In genomic region chr4:140117275-140117691, GRCm38 (mm10) we compare ENCODE assay signal across 23 mouse cellular contexts.
DNase-seq lines count a peak whose midpoint lies in the region; ATAC-seq and TF ChIP-seq lines count a peak whose summit lies in the region.
"Had no signal": no experiment of that assay in that cellular context is flagged by ENCODE, and none has a peak within 500 bp of the region (broad histone marks: within the 10 kb centered on the region; RNA-seq: fewer than 3 reads in every experiment).

No protein-coding gene starts in this region.

- no peak for TF ChIP-seq CTCF in hindbrain, postnatal 0 days (IDR thresholded peaks at IDR 0.05; ENCODE audit: low read depth)

- no peaks in the 10 kb centered on the region for H3K36me3 ChIP-seq in embryonic facial prominence, embryonic 15.5 days
- H3K36me3 ChIP-seq in embryonic facial prominence, embryonic 10.5 days (replicated peaks): no peaks in the 10 kb centered on the region
- H3K36me3 ChIP-seq in midbrain, embryonic 11.5 days (ENCODE audit: control insufficient read depth, insufficient read depth, low read length): no peaks in the 10 kb centered on the region
- H3K36me3 ChIP-seq in midbrain, embryonic 16.5 days (ENCODE audit: control insufficient read depth, insufficient read depth, low read length): no peaks in the 10 kb centered on the region
- no peaks in the 10 kb centered on the region for H3K36me3 ChIP-seq in hindbrain, postnatal 0 days (ENCODE audit: insufficient read depth, low read length)
- H3K36me3 ChIP-seq in heart, embryonic 11.5 days (ENCODE audit: control insufficient read depth, insufficient read depth, low read length): no peaks in the 10 kb centered on the region
- H3K36me3 ChIP-seq: embryonic facial prominence, embryonic 12.5 days; heart, embryonic 10.5 days; limb, embryonic 12.5 days; liver, embryonic 12.5 days; midbrain, embryonic 10.5 days had no signal

- 0 out of 2 replicates have a peak, but pooled peaks have one; percentile 3 for ATAC-seq in embryonic facial prominence, embryonic 15.5 days (ENCODE audit: insufficient number of reproducible peaks, low FRiP score, low TSS enrichment, low read depth)
- no peak for ATAC-seq in midbrain, embryonic 11.5 days (ENCODE audit: low FRiP score)
- no peak for ATAC-seq in midbrain, embryonic 16.5 days
- peak; percentile 88 for ATAC-seq in hindbrain, postnatal 0 days
- no peak for ATAC-seq in heart, embryonic 11.5 days (replicated peaks; ENCODE audit: insufficient number of reproducible peaks, low FRiP score, low TSS enrichment)
- ATAC-seq: forebrain, embryonic 16.5 days; liver, embryonic 12.5 days; Patski had no signal

- H3K9ac ChIP-seq in embryonic facial prominence, embryonic 15.5 days: no peak overlapping the region
- no peak overlapping the region for H3K9ac ChIP-seq in midbrain, embryonic 11.5 days (ENCODE audit: low read length)
- no peak overlapping the region for H3K9ac ChIP-seq in midbrain, embryonic 16.5 days (ENCODE audit: low read depth, low read length)
- no peak overlapping the region for H3K9ac ChIP-seq in hindbrain, postnatal 0 days (replicated peaks; ENCODE audit: low read length)
- H3K9ac ChIP-seq in heart, embryonic 11.5 days (ENCODE audit: low read depth, low read length): no peak overlapping the region
- H3K9ac ChIP-seq: embryonic facial prominence, embryonic 12.5 days; limb, embryonic 12.5 days; liver, embryonic 12.5 days; lung, embryonic 14.5 days had no signal

- no peak for DNase-seq in embryonic facial prominence, embryonic 10.5 days (ENCODE audit: low spot score)
- DNase-seq in midbrain, embryonic 11.5 days (ENCODE audit: low spot score, missing footprints): peak; percentile 73
- DNase-seq in cerebellum, adult 9-10 months: peak; percentile 75
- peak; percentile 81 for DNase-seq in hindbrain, postnatal 0 days (ENCODE audit: low spot score)
- DNase-seq in frontal cortex, postnatal 14 days (ENCODE audit: low spot score in 2 of 2): no peak
- DNase-seq: adrenal gland, postnatal 10 days; heart, postnatal 10 days; kidney, adult 9 months; kidney, postnatal 36 days; layer of hippocampus, adult 9-11 months; lung, embryonic 14.5 days; lung, postnatal 36 days; thymus, postnatal 25 days had no signal

- no peaks in the 10 kb centered on the region for H3K4me1 ChIP-seq in embryonic facial prominence, embryonic 15.5 days
- no peaks in the 10 kb centered on the region for H3K4me1 ChIP-seq in embryonic facial prominence, embryonic 10.5 days
- H3K4me1 ChIP-seq in midbrain, embryonic 11.5 days (ENCODE audit: control insufficient read depth, insufficient read depth, low read length): no peaks in the 10 kb centered on the region
- peaks cover 3% of the 10 kb centered on the region; the same call in 1 of the 2 replicates for H3K4me1 ChIP-seq in midbrain, embryonic 16.5 days (ENCODE audit: control insufficient read depth, insufficient read depth, low read length)
- no peaks in the 10 kb centered on the region for H3K4me1 ChIP-seq in hindbrain, postnatal 0 days (ENCODE audit: insufficient read depth, low read length)
- no peaks in the 10 kb centered on the region for H3K4me1 ChIP-seq in heart, embryonic 11.5 days (ENCODE audit: control insufficient read depth, insufficient read depth, low read length)
- H3K4me1 ChIP-seq: embryonic facial prominence, embryonic 12.5 days; heart, embryonic 10.5 days; liver, embryonic 12.5 days had no signal

- no peak overlapping the region for H3K4me2 ChIP-seq in embryonic facial prominence, embryonic 15.5 days (replicated peaks)
- H3K4me2 ChIP-seq in midbrain, embryonic 11.5 days: no peak overlapping the region
- no peak overlapping the region for H3K4me2 ChIP-seq in midbrain, embryonic 16.5 days (ENCODE audit: low read length)
- no peak overlapping the region for H3K4me2 ChIP-seq in hindbrain, postnatal 0 days (ENCODE audit: low read depth, low read length)
- no peak overlapping the region for H3K4me2 ChIP-seq in heart, embryonic 11.5 days
- H3K4me2 ChIP-seq: embryonic facial prominence, embryonic 12.5 days; limb, embryonic 12.5 days; liver, embryonic 12.5 days; lung, embryonic 14.5 days had no signal

- H3K27me3 ChIP-seq in embryonic facial prominence, embryonic 15.5 days: no peaks in the 10 kb centered on the region
- 0 out of 2 replicates have a peak, but pooled peaks cover under 1% of the 10 kb centered on the region for H3K27me3 ChIP-seq in embryonic facial prominence, embryonic 10.5 days (replicated peaks; ENCODE audit: low read depth, poor library complexity, severe bottlenecking)
- H3K27me3 ChIP-seq in midbrain, embryonic 11.5 days (ENCODE audit: control insufficient read depth, insufficient read depth, low read length): no peaks in the 10 kb centered on the region
- no peaks in the 10 kb centered on the region for H3K27me3 ChIP-seq in midbrain, embryonic 16.5 days (ENCODE audit: control insufficient read depth, insufficient read depth, low read depth, low read length)
- no peaks in the 10 kb centered on the region for H3K27me3 ChIP-seq in hindbrain, postnatal 0 days (ENCODE audit: insufficient read depth, low read length)
- no peaks in the 10 kb centered on the region for H3K27me3 ChIP-seq in heart, embryonic 11.5 days (ENCODE audit: control insufficient read depth, insufficient read depth, low read length)
- H3K27me3 ChIP-seq: embryonic facial prominence, embryonic 12.5 days; liver, embryonic 12.5 days had no signal

- 82% methylated on average over 7 of the region's 7 CpGs for WGBS in embryonic facial prominence, embryonic 15.5 days
- WGBS in embryonic facial prominence, embryonic 10.5 days: 87% methylated on average over 7 of the region's 7 CpGs
- WGBS in midbrain, embryonic 11.5 days: 85% methylated on average over 7 of the region's 7 CpGs
- 89% methylated on average over 7 of the region's 7 CpGs for WGBS in midbrain, embryonic 16.5 days
- 59% methylated on average over 7 of the region's 7 CpGs for WGBS in hindbrain, postnatal 0 days
- 82% methylated on average over 7 of the region's 7 CpGs for WGBS in heart, embryonic 11.5 days (ENCODE audit: insufficient replicate concordance)

- H3K9me3 ChIP-seq in embryonic facial prominence, embryonic 15.5 days (replicated peaks): no peaks in the 10 kb centered on the region
- no peaks in the 10 kb centered on the region for H3K9me3 ChIP-seq in embryonic facial prominence, embryonic 10.5 days
- no peaks in the 10 kb centered on the region for H3K9me3 ChIP-seq in midbrain, embryonic 11.5 days (ENCODE audit: control insufficient read depth, low read length)
- H3K9me3 ChIP-seq in midbrain, embryonic 16.5 days (replicated peaks; ENCODE audit: control insufficient read depth, low read length, poor library complexity, severe bottlenecking): no peaks in the 10 kb centered on the region
- H3K9me3 ChIP-seq in hindbrain, postnatal 0 days (ENCODE audit: low read length): no peaks in the 10 kb centered on the region
- H3K9me3 ChIP-seq in heart, embryonic 11.5 days (replicated peaks; ENCODE audit: control insufficient read depth, low read length): no peaks in the 10 kb centered on the region
- H3K9me3 ChIP-seq: embryonic facial prominence, embryonic 12.5 days; heart, embryonic 10.5 days; limb, embryonic 12.5 days; liver, embryonic 12.5 days; midbrain, embryonic 10.5 days had no signal

- H3K27ac ChIP-seq in embryonic facial prominence, embryonic 15.5 days (replicated peaks): no peak overlapping the region
- no peak overlapping the region for H3K27ac ChIP-seq in embryonic facial prominence, embryonic 10.5 days (replicated peaks)
- no peak overlapping the region for H3K27ac ChIP-seq in midbrain, embryonic 11.5 days (ENCODE audit: low read depth, low read length)
- H3K27ac ChIP-seq in midbrain, embryonic 16.5 days (ENCODE audit: low read length): no peak overlapping the region
- H3K27ac ChIP-seq in hindbrain, postnatal 0 days: peak overlapping the region; percentile 58
- no peak overlapping the region for H3K27ac ChIP-seq in heart, embryonic 11.5 days (ENCODE audit: low read depth, low read length)
- H3K27ac ChIP-seq: embryonic facial prominence, embryonic 12.5 days; heart, embryonic 10.5 days; limb, embryonic 12.5 days; liver, embryonic 12.5 days; midbrain, embryonic 10.5 days had no signal

- H3K4me3 ChIP-seq in embryonic facial prominence, embryonic 15.5 days (replicated peaks): no peak overlapping the region
- no peak overlapping the region for H3K4me3 ChIP-seq in embryonic facial prominence, embryonic 10.5 days
- no peak overlapping the region for H3K4me3 ChIP-seq in midbrain, embryonic 11.5 days (ENCODE audit: low read depth, low read length)
- no peak overlapping the region for H3K4me3 ChIP-seq in midbrain, embryonic 16.5 days (ENCODE audit: low read depth, low read length)
- H3K4me3 ChIP-seq in hindbrain, postnatal 0 days (ENCODE audit: low read length): no peak overlapping the region
- H3K4me3 ChIP-seq in heart, embryonic 11.5 days (ENCODE audit: low read depth, low read length): no peak overlapping the region
- H3K4me3 ChIP-seq: embryonic facial prominence, embryonic 12.5 days; heart, embryonic 10.5 days; limb, embryonic 12.5 days; liver, embryonic 12.5 days; midbrain, embryonic 10.5 days had no signal

Comparison
In these comparisons a context has a peak if more than half of its experiments do, and no peak if none do; other contexts are left out.
1. ATAC-seq: peak in embryonic facial prominence, embryonic 15.5 days (single experiment) and hindbrain, postnatal 0 days (single experiment); none in midbrain, embryonic 11.5 days (single experiment), midbrain, embryonic 16.5 days (single experiment) and heart, embryonic 11.5 days (single experiment).
2. DNase-seq: peak in midbrain, embryonic 11.5 days (single experiment), cerebellum, adult 9-10 months (single experiment) and hindbrain, postnatal 0 days (single experiment); none in embryonic facial prominence, embryonic 10.5 days (single experiment) and frontal cortex, postnatal 14 days (0 of 2).